8 mouse cellular contexts compared by ENCODE assay signal in the genomic region with DNA sequence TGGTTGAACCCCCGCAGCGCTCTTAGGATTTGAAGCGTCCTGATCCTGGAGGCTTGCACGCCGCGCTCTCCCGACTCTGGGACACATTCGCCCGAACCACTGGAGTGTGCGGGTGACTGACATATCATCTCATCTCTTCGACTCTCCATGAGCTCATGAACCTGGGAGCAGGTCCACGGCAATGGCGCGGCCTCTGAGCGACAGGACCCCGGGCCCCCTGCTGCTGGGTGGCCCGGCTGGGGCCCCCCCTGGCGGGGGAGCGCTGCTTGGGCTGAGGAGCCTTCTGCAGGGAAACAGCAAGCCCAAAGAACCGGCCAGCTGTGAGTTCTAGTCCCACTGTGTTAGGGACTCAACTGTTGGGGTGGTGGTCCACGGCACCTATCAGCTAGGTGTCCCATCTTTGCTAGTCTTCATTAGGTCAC. TPM values are rescaled to one million over a fixed set of nuclear protein-coding genes. Genes with fewer than 3 reads are reported as not detected.
DNase-seq lines count a peak whose midpoint lies in the region; ATAC-seq and TF ChIP-seq lines count a peak whose summit lies in the region.

No protein-coding gene starts in this region.

- H3K4me2 ChIP-seq in forebrain, embryonic 11.5 days (ENCODE audit: low read depth, low read length, severe bottlenecking): peak overlapping the region; percentile 98
- peak overlapping the region; percentile 88 for H3K4me2 ChIP-seq in limb, embryonic 14.5 days (replicated peaks; ENCODE audit: low read depth, low read length, severe bottlenecking)

- H3K9me3 ChIP-seq in forebrain, embryonic 11.5 days (ENCODE audit: control insufficient read depth, low read length): no peaks in the 10 kb centered on the region
- H3K9me3 ChIP-seq in limb, embryonic 14.5 days (ENCODE audit: control insufficient read depth, low read length): no peaks in the 10 kb centered on the region

- peak overlapping the region; percentile 68 for H3K4me3 ChIP-seq in left cerebral cortex, adult 2 months
- H3K4me3 ChIP-seq in forebrain, embryonic 11.5 days (ENCODE audit: low read depth, low read length): peak overlapping the region; percentile 52
- peak overlapping the region; percentile 63 for H3K4me3 ChIP-seq in limb, embryonic 14.5 days (replicated peaks; ENCODE audit: low read length)
- peak overlapping the region; percentile 92 for H3K4me3 ChIP-seq in small intestine, adult 2 months (ENCODE audit: low read depth, low read length)

- intact Hi-C loops in left cerebral cortex, adult 2 months (cut with DNase I): no loop called here
- intact Hi-C loops in left cerebral cortex, postnatal 14 days (cut with DNase I): loop anchor here (10.0 kb wide), 1 partner anchor 241 kb away; the partner anchor contains the start of gene Bax

- peaks cover 2% of the 10 kb centered on the region; the same call in 1 of the 2 replicates for H3K27me3 ChIP-seq in forebrain, embryonic 11.5 days (ENCODE audit: control insufficient read depth, insufficient read depth, low read length)
- 0 out of 2 replicates have a peak, but pooled peaks cover 2% of the 10 kb centered on the region for H3K27me3 ChIP-seq in limb, embryonic 14.5 days (ENCODE audit: control insufficient read depth, insufficient read depth, low read length)
- peaks cover 1% of the 10 kb centered on the region; the same call in 1 of the 2 replicates for H3K27me3 ChIP-seq in small intestine, adult 2 months (ENCODE audit: control insufficient read depth, insufficient read depth, low read length)

- TF ChIP-seq POLR2A in limb, embryonic 14.5 days (IDR thresholded peaks at IDR 0.05; ENCODE audit: borderline replicate concordance, extremely low read depth, insufficient read depth, insufficient read length): no peak
- no peak for TF ChIP-seq POLR2A in small intestine, adult 2 months (IDR thresholded peaks at IDR 0.05; ENCODE audit: low read depth, low read length)

- TF ChIP-seq CTCF in left cerebral cortex, adult 2 months (IDR thresholded peaks at IDR 0.05): no peak; the same call in 1 of the 2 replicates
- no peak for TF ChIP-seq CTCF in small intestine, adult 2 months (IDR thresholded peaks at IDR 0.05; ENCODE audit: extremely low read depth, insufficient read length, insufficient replicate concordance, low read depth, low read length)

- DNase-seq in left cerebral cortex, adult 2 months (ENCODE audit: extremely low spot score in 1 of 2, low spot score in 2 of 2): no peak
- DNase-seq in left cerebral cortex, postnatal 14 days (ENCODE audit: low spot score in 2 of 2): no peak
- peak; percentile 76 for DNase-seq in forebrain, embryonic 11.5 days (ENCODE audit: low spot score)
- DNase-seq in limb, embryonic 14.5 days (ENCODE audit: low spot score): peak; percentile 20
- no peak for DNase-seq in MN1 (ENCODE audit: low spot score)
- no peak for DNase-seq in adrenal gland, postnatal 14 days
- DNase-seq in frontal cortex, adult 2 months (ENCODE audit: extremely low spot score in 1 of 2, low spot score in 1 of 2): no peak

- ATAC-seq in forebrain, embryonic 11.5 days (replicated peaks; ENCODE audit: low FRiP score): no peak
- ATAC-seq in limb, embryonic 14.5 days (ENCODE audit: low FRiP score, low read depth): no peak

- peaks cover 28% of the 10 kb centered on the region for H3K4me1 ChIP-seq in forebrain, embryonic 11.5 days (replicated peaks; ENCODE audit: control insufficient read depth, insufficient read depth, low read length)
- peaks cover 37% of the 10 kb centered on the region for H3K4me1 ChIP-seq in limb, embryonic 14.5 days (ENCODE audit: control insufficient read depth, insufficient read depth, low read length)
- H3K4me1 ChIP-seq in small intestine, adult 2 months (ENCODE audit: control insufficient read depth, insufficient read depth, insufficient read length, low read length): peaks cover 28% of the 10 kb centered on the region

- H3K36me3 ChIP-seq in forebrain, embryonic 11.5 days (ENCODE audit: control insufficient read depth, insufficient read depth, low read length): peaks cover 2% of the 10 kb centered on the region; the same call in 1 of the 2 replicates
- H3K36me3 ChIP-seq in limb, embryonic 14.5 days (ENCODE audit: control insufficient read depth, insufficient read depth, low read length): peaks cover 14% of the 10 kb centered on the region
- H3K36me3 ChIP-seq in small intestine, adult 2 months (ENCODE audit: control insufficient read depth, insufficient read depth, low read length): peaks cover 23% of the 10 kb centered on the region

- WGBS in forebrain, embryonic 11.5 days: under 1% methylated on average over 21 of the region's 21 CpGs
- 2% methylated on average over 21 of the region's 21 CpGs for WGBS in limb, embryonic 14.5 days
- WGBS in small intestine, adult 2 months: 1% methylated on average over 21 of the region's 21 CpGs

- H3K9ac ChIP-seq in forebrain, embryonic 11.5 days (ENCODE audit: low read length): peak overlapping the region; percentile 47; the same call in 1 of the 2 replicates
- H3K9ac ChIP-seq in limb, embryonic 14.5 days (ENCODE audit: low read depth, low read length, severe bottlenecking): peak overlapping the region; percentile 44; the same call in 1 of the 2 replicates

- H3K27ac ChIP-seq in left cerebral cortex, adult 2 months: peak overlapping the region; percentile 98
- peak overlapping the region; percentile 9; the same call in 1 of the 2 replicates for H3K27ac ChIP-seq in forebrain, embryonic 11.5 days (ENCODE audit: low read depth, low read length)
- H3K27ac ChIP-seq in limb, embryonic 14.5 days (replicated peaks; ENCODE audit: low read depth, low read length): peak overlapping the region; percentile 79
- peak overlapping the region; percentile 99 for H3K27ac ChIP-seq in small intestine, adult 2 months (ENCODE audit: insufficient read depth, low read depth, low read length)

RNA-seq across cellular contexts. Expression of gene Dbp, which starts 0.6 kb away (rescaled TPM):
- total RNA-seq in left cerebral cortex, adult 2 months (2021): 100 to 1,000 TPM in 1 of 2 experiments, 10 to 100 TPM in 1; 60.3 to 104 TPM
- total RNA-seq in left cerebral cortex, postnatal 14 days (2021): 10 to 100 TPM; 68.7 to 83.5 TPM
- 2.9 and 3.3 TPM in 2 replicates for polyA plus RNA-seq in forebrain, embryonic 11.5 days (2014; fragmentation: Nextera tagmentation; extraction: Ambion mirVana)
- 15.1 and 16.8 TPM in 2 replicates for polyA plus RNA-seq in limb, embryonic 14.5 days (2012; rRNA removed)
- 7.0 and 8.9 TPM in 2 replicates for polyA plus RNA-seq in limb, embryonic 14.5 days (2014; fragmentation: Nextera tagmentation; extraction: Ambion mirVana)
- 8.9 and 13.1 TPM in 2 replicates for polyA plus RNA-seq in small intestine, adult 2 months (2012; rRNA removed)
- total RNA-seq in adrenal gland, postnatal 14 days (2021): 31.2 and 46.3 TPM in 2 replicates
- 208 and 221 TPM in 2 replicates for polyA plus RNA-seq in frontal cortex, adult 2 months (2012; rRNA removed)

RNA-seq across cellular contexts. Expression of gene Car11, which starts 5.8 kb away (rescaled TPM):
- 100 to 1,000 TPM; 211 to 244 TPM for total RNA-seq in left cerebral cortex, adult 2 months (2021)
- total RNA-seq in left cerebral cortex, postnatal 14 days (2021): 100 to 1,000 TPM; 168 to 172 TPM
- 3.6 and 4.1 TPM in 2 replicates for polyA plus RNA-seq in forebrain, embryonic 11.5 days (2014; fragmentation: Nextera tagmentation; extraction: Ambion mirVana)
- polyA plus RNA-seq in limb, embryonic 14.5 days (2012; rRNA removed): 34.1 and 46.4 TPM in 2 replicates
- 9.5 and 10.6 TPM in 2 replicates for polyA plus RNA-seq in limb, embryonic 14.5 days (2014; fragmentation: Nextera tagmentation; extraction: Ambion mirVana)
- 2.1 and 2.3 TPM in 2 replicates for polyA plus RNA-seq in small intestine, adult 2 months (2012; rRNA removed)
- 10.5 and 16.9 TPM in 2 replicates for total RNA-seq in adrenal gland, postnatal 14 days (2021)
- 283 and 318 TPM in 2 replicates for polyA plus RNA-seq in frontal cortex, adult 2 months (2012; rRNA removed)

RNA-seq across cellular contexts. Expression of gene Rpl18, which starts 9.8 kb away (rescaled TPM):
- 100 to 1,000 TPM; 318 to 325 TPM for total RNA-seq in left cerebral cortex, adult 2 months (2021)
- 100 to 1,000 TPM; 369 to 389 TPM for total RNA-seq in left cerebral cortex, postnatal 14 days (2021)
- polyA plus RNA-seq in forebrain, embryonic 11.5 days (2014; fragmentation: Nextera tagmentation; extraction: Ambion mirVana): 936 and 958 TPM in 2 replicates
- 1,056 and 1,196 TPM in 2 replicates for polyA plus RNA-seq in limb, embryonic 14.5 days (2012; rRNA removed)
- 1,210 and 1,246 TPM in 2 replicates for polyA plus RNA-seq in limb, embryonic 14.5 days (2014; fragmentation: Nextera tagmentation; extraction: Ambion mirVana)
- polyA plus RNA-seq in small intestine, adult 2 months (2012; rRNA removed): 820 and 1,370 TPM in 2 replicates
- 927 and 1,052 TPM in 2 replicates for total RNA-seq in adrenal gland, postnatal 14 days (2021)
- 280 and 304 TPM in 2 replicates for polyA plus RNA-seq in frontal cortex, adult 2 months (2012; rRNA removed)

RNA-seq across cellular contexts. Expression of gene Sec1, which starts 11.3 kb away (rescaled TPM):
- 1 to 10 TPM; 1.1 to 1.2 TPM for total RNA-seq in left cerebral cortex, adult 2 months (2021)
- total RNA-seq in left cerebral cortex, postnatal 14 days (2021): under 1 TPM; 0.20 to 0.30 TPM
- polyA plus RNA-seq in forebrain, embryonic 11.5 days (2014; fragmentation: Nextera tagmentation; extraction: Ambion mirVana): 0.39 and 0.52 TPM in 2 replicates
- 1.7 and 2.8 TPM in 2 replicates for polyA plus RNA-seq in limb, embryonic 14.5 days (2012; rRNA removed)
- polyA plus RNA-seq in limb, embryonic 14.5 days (2014; fragmentation: Nextera tagmentation; extraction: Ambion mirVana): 0.46 and 0.92 TPM in 2 replicates
- polyA plus RNA-seq in small intestine, adult 2 months (2012; rRNA removed): 0.14 and 0.22 TPM in 2 replicates
- 0.22 and 0.41 TPM in 2 replicates for total RNA-seq in adrenal gland, postnatal 14 days (2021)
- 1.4 TPM in 2 replicates for polyA plus RNA-seq in frontal cortex, adult 2 months (2012; rRNA removed)

RNA-seq across cellular contexts. Expression of gene Sphk2, which starts 12.3 kb away (rescaled TPM):
- total RNA-seq in left cerebral cortex, adult 2 months (2021): 10 to 100 TPM; 30.8 to 34.4 TPM
- total RNA-seq in left cerebral cortex, postnatal 14 days (2021): 10 to 100 TPM; 28.8 to 32.7 TPM
- polyA plus RNA-seq in forebrain, embryonic 11.5 days (2014; fragmentation: Nextera tagmentation; extraction: Ambion mirVana): 27.0 and 27.9 TPM in 2 replicates
- polyA plus RNA-seq in limb, embryonic 14.5 days (2012; rRNA removed): 36.9 and 48.5 TPM in 2 replicates
- 27.5 and 29.2 TPM in 2 replicates for polyA plus RNA-seq in limb, embryonic 14.5 days (2014; fragmentation: Nextera tagmentation; extraction: Ambion mirVana)
- 87.3 and 164 TPM in 2 replicates for polyA plus RNA-seq in small intestine, adult 2 months (2012; rRNA removed)
- 32.3 and 34.4 TPM in 2 replicates for total RNA-seq in adrenal gland, postnatal 14 days (2021)
- 22.4 and 23.3 TPM in 2 replicates for polyA plus RNA-seq in frontal cortex, adult 2 months (2012; rRNA removed)

Comparison
In these comparisons a context has a peak if more than half of its experiments do, and no peak if none do; other contexts are left out.
1. DNase-seq: peak in forebrain, embryonic 11.5 days (single experiment) and limb, embryonic 14.5 days (single experiment); none in left cerebral cortex, adult 2 months (0 of 2), left cerebral cortex, postnatal 14 days (0 of 2), MN1 (single experiment), adrenal gland, postnatal 14 days (single experiment) and frontal cortex, adult 2 months (0 of 2).
2. H3K27ac ChIP-seq: peak in every context shown above with its lines; median percentile 99 in small intestine, adult 2 months; 98 in left cerebral cortex, adult 2 months; 79 in limb, embryonic 14.5 days; 9 in forebrain, embryonic 11.5 days.
3. RNA of gene Dbp, which starts 0.6 kb away (polyA plus RNA-seq): 208 to 221 TPM in frontal cortex, adult 2 months; 7.0 to 16.8 TPM in limb, embryonic 14.5 days, 8.9 to 13.1 TPM in small intestine, adult 2 months and 2.9 to 3.3 TPM in forebrain, embryonic 11.5 days; every median in the first group is over 10 times any median in the second.
4. Peak in every context shown above with its lines, with median percentiles within 50 percentile points of each other: H3K4me3 ChIP-seq.